Mouse (Mus musculus) lung, postnatal 10 days (tissue): ENCODE data around the gene Olfr465-ps1.
A peak's percentile ranks its signal among the peaks of the same experiment; 100 is the strongest.

ENCODE experiments used
- DNase-seq: peaks from one replicate; pipeline ENCODE4 v3.0.0; 2021

Olfr465-ps1 gene

GRCm38 (mm10) chr13:65137789-65138188 is at the start of gene Olfr465-ps1:
Gene Olfr465-ps1 (plus strand): TSS chr13:65138089.
- no peak for DNase-seq

DNA sequence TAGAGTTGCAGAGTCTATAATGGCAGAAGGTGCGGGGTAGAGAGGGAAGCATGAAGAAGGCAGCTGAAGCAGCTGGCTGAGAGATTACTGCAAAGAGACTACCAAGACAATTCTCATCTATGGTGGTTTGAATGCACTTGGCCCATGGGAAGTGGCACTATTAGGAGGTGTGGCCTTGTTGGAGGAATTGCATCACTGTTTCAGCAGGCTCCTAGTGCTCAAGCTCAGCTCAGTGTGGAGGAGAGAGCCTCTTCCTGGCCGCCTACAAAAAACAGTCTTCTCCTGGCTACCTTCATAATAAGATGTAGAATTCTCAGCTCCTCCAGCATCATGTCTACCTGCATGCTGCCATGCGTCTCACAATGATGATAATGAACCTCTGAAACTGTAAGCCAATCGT is 42.0 kb upstream of the Olfr465-ps1 start:
- no peak for DNase-seq

GRCm38 (mm10) chr13:65097018-65097417 is 40.9 kb upstream of the Olfr465-ps1 start:
- no peak for DNase-seq

GRCm38 (mm10) chr13:65100678-65101077 is 37.2 kb upstream of the Olfr465-ps1 start:
- DNase-seq, result no peak

DNA sequence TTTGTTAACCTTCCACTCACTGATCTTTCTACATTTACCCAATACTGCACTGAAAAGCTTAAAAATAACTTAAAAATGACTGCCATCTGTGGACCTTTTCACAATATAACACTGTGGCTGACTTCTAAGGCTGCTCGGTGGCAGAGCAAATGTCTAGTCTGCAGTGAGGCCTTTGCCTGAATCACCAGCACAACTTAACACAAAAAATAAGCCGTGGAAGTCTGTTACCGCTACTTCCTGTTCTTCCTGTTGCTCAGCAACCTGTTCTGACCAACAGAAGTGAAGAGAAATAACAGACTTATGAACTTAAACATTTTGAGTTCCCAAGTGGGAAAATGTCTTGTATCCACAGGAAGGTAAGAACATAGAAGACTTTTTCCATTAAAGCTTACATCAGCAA is 36.7 kb upstream of the Olfr465-ps1 start:
- DNase-seq, result no peak

DNA sequence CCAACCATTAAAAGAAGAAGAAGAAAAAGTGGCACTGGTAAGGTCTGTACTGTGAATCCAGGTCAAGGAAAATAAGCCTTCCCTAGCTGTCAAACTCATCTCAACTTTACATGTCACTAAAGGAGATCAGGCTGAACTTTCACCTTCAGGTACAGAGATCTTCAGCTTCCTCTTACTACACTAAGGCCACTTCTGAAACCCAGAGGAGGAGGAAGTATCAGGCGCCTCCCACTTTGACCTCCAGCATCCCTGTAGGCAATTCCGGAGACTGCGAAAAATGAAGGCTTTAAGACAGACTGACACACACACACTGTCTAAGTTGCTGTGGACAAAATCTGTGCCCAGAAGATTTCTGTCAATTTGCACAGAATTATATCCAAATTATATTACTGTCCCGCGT is 25.9 kb upstream of the Olfr465-ps1 start:
- peak; percentile 45 for DNase-seq

GRCm38 (mm10) chr13:65112459-65113110 is 25.3 kb upstream of the Olfr465-ps1 start, which contains the start of gene Mfsd14b:
Gene Mfsd14b (minus strand): TSS chr13:65112975.
- DNase-seq, result peak; percentile 95

- no peak for DNase-seq
Observed at GRCm38 (mm10) chr13:65113239-65113638, 24.6 kb upstream of the Olfr465-ps1 start.

DNA sequence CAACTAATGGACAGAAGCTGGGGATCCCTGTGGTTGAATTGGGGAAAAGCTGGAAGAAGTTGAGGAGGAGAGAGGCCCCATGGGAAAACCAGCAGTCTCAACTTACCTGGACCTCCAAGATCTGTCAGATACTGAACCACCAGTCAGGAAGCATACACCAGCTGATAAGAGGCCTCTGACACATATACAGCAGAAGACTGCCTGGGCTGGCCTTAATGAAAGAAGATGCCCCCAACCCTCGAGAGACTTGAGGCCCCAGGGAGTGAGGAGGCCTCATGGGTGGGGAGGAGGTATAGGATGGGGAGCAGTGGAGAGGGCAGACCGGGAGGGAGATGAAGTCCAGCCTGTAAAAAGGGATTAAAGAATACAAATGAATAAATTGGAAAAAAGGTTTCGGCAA is 16.9 kb upstream of the Olfr465-ps1 start:
- no peak for DNase-seq

GRCm38 (mm10) chr13:65122111-65122510 is 15.8 kb upstream of the Olfr465-ps1 start:
- DNase-seq, result no peak

GRCm38 (mm10) chr13:65127063-65127847 is 10.6 kb upstream of the Olfr465-ps1 start:
- no peak for DNase-seq

DNA sequence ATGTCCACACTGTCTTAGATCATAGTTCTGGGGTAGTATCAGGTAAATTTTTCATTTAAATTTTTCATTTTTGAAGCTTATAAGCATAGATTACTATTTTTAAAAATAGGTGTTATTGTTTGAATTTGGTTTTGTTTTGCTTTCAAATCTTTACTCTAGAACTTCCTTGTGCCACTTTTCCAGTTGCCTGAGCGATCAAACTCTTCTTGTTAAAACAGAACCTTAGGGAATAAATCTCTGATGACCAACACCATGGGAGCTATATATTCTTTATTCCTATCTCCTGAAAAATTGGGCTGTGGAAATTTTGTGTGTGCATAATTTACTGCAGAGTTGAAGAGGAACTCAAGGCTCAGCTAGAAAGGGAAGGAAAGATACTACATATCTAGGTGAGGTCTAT is 12.1 kb downstream of the Olfr465-ps1 start, which contains the start of gene Olfr466:
Olfr466 (plus strand) TSS at position 301 of the 400 bp plus-strand sequence.
- DNase-seq, result no peak

DNA sequence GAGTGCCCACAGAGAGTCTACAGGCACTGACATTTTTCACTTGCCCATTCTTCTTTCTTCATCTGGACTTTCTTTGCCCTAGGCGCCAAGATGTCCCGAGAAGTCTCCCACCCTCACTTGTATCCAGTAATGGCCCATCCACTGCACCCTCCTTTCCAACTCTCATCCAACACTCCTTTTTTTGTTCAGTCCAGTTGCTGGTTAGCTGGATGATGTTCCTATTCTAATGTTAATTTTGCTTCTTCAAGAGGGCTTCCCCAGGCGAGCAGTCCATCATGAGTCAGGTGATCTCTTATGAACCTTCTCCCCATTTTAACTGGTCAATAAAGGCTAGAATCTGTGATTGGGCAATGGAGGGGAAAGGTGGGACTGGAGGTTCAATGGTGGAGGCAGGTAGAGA is 36.2 kb downstream of the Olfr465-ps1 start:
- DNase-seq, result no peak

GRCm38 (mm10) chr13:65175734-65176471 is 38.0 kb downstream of the Olfr465-ps1 start:
- DNase-seq, result peak; percentile 20

DNA sequence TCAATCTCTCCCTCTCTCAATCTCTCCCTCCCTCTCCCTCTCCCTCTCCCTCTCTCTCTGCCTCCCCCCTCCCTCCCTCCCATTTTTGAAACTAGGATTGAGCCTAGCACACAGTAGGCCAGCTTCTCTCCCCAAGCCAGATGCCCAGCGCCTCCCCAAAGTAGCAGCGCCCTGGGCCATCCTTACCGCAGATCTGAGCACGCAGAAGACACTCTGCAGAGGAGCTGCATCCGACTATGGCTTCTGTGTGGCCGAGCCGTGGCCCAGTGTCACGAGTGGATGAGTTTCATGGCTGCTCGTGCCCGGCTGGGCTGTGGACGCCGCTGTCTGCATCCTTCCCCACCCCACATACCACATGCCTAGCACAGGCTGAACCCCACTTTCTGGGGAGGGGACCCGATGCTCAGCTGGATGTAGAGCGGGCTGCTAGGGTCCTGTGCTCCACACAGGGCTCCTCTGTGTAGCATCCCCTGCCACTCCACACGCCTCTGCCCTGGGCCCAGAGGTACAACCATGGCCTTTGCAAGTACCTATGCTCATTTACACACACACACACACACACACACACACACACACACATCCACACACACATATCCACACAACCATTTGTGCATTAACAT is 38.7 kb downstream of the Olfr465-ps1 start:
- no peak for DNase-seq
